Mouse (Mus musculus): ENCODE data around the gene Lexm. TPM values are rescaled to one million over a fixed set of nuclear protein-coding genes. Genes with fewer than 3 reads are reported as not detected.

The Lexm gene
- total and polyA plus RNA-seq, 2 experiments from 2014 or later = not detected

DNA sequence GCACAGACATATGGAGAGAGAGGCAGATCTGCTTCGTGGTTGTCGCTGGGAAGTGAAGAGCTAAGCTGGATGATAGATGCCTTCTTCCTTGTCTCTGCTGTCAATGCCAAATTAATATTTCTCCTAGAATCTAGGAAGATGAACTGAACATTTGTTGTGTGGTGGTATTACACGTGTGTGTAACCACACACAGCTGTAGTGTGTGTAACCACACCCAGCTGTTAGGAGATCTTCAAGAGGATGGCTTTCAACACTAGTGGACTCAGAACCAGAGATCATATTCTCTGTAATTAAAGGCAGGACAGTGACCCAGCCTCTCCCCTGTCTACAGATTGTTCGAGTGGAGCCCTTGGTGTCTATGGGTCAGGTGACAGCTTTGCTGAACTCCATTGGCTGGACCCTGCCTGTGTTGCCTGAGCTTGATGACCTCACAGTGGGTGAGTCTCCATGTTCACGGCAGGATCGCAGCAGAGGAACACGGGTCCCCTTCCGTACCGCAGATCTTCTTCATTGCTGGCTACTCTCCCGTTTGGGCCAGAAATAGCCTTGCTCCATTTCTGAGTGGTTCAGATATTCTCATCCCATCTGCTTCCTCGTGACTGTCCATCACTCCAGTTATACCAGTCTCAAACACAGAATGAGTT lies 45.8 kb downstream of the Lexm start:
- H3K4me3 ChIP-seq (ENCODE audit: low read depth, low read length) = no peak overlapping the region
- 75% methylated on average over 11 of the region's 11 CpGs for WGBS
- ATAC-seq (ENCODE audit: insufficient read depth, low read depth) (0 out of 2 replicates have a peak, but pooled peaks have one; percentile 20), DNase-seq (ENCODE audit: low spot score) (no peak)
- no peak overlapping the region for H3K9ac ChIP-seq (replicated peaks; ENCODE audit: low read depth, low read length)
- no peak overlapping the region for H3K4me2 ChIP-seq (ENCODE audit: low read depth, low read length)
- no peak for TF ChIP-seq CTCF (IDR thresholded peaks at IDR 0.05; ENCODE audit: low read depth)
- no peak for TF ChIP-seq EP300 (IDR thresholded peaks at IDR 0.05; ENCODE audit: low read depth)
- H3K27me3 ChIP-seq (ENCODE audit: control insufficient read depth, insufficient read depth, low read length) = no peaks in the 10 kb centered on the region
- H3K9me3 ChIP-seq (replicated peaks; ENCODE audit: control insufficient read depth, low read length) = no peaks in the 10 kb centered on the region
- H3K4me1 ChIP-seq (ENCODE audit: control insufficient read depth, insufficient read depth) = peaks cover 7% of the 10 kb centered on the region
- no peak overlapping the region for H3K27ac ChIP-seq (ENCODE audit: low read depth)
- H3K36me3 ChIP-seq (replicated peaks; ENCODE audit: control insufficient read depth, insufficient read depth, low read length) = peaks cover 56% of the 10 kb centered on the region

- no peak overlapping the region for H3K27ac ChIP-seq (ENCODE audit: low read depth)
- TF ChIP-seq EP300 (IDR thresholded peaks at IDR 0.05; ENCODE audit: low read depth) (no peak), CTCF (IDR thresholded peaks at IDR 0.05; ENCODE audit: low read depth) (no peak)
- no peak overlapping the region for H3K4me2 ChIP-seq (ENCODE audit: low read depth, low read length)
- no peak overlapping the region for H3K4me3 ChIP-seq (ENCODE audit: low read depth, low read length)
- DNase-seq (ENCODE audit: low spot score) = no peak
- no peak overlapping the region for H3K9ac ChIP-seq (replicated peaks; ENCODE audit: low read depth, low read length)
- H3K4me1 ChIP-seq (ENCODE audit: control insufficient read depth, insufficient read depth) = peaks cover under 1% of the 10 kb centered on the region; the same call in 1 of the 2 replicates
- H3K9me3 ChIP-seq (replicated peaks; ENCODE audit: control insufficient read depth, low read length) = no peaks in the 10 kb centered on the region
- WGBS = 97% methylated on average over 4 of the region's 4 CpGs
- H3K27me3 ChIP-seq (ENCODE audit: control insufficient read depth, insufficient read depth, low read length) = no peaks in the 10 kb centered on the region
- ATAC-seq (ENCODE audit: insufficient read depth, low read depth) = no peak
- peaks cover 62% of the 10 kb centered on the region for H3K36me3 ChIP-seq (replicated peaks; ENCODE audit: control insufficient read depth, insufficient read depth, low read length)
These were observed 47.4 kb downstream of the Lexm start for GRCm38 (mm10) chr4:106569680-106570079.

- Histone ChIP-seq H3K4me2 (ENCODE audit: low read depth, low read length) (no peak overlapping the region), H3K4me3 (ENCODE audit: low read depth, low read length) (no peak overlapping the region), H3K9me3 (replicated peaks; ENCODE audit: control insufficient read depth, low read length) (no peaks in the 10 kb centered on the region), H3K36me3 (replicated peaks; ENCODE audit: control insufficient read depth, insufficient read depth, low read length) (peaks cover 32% of the 10 kb centered on the region), H3K27ac (ENCODE audit: low read depth) (no peak overlapping the region), H3K4me1 (ENCODE audit: control insufficient read depth, insufficient read depth) (peaks cover 26% of the 10 kb centered on the region), H3K9ac (replicated peaks; ENCODE audit: low read depth, low read length) (no peak overlapping the region), H3K27me3 (ENCODE audit: control insufficient read depth, insufficient read depth, low read length) (no peaks in the 10 kb centered on the region)
- TF ChIP-seq CTCF (IDR thresholded peaks at IDR 0.05; ENCODE audit: low read depth) (no peak), EP300 (IDR thresholded peaks at IDR 0.05; ENCODE audit: low read depth) (no peak)
- ATAC-seq (ENCODE audit: insufficient read depth, low read depth) (no peak), DNase-seq (ENCODE audit: low spot score) (no peak)
- 86% methylated on average over 11 of the region's 11 CpGs for WGBS
These were observed 52.9 kb downstream of the Lexm start for GRCm38 (mm10) chr4:106564161-106564560.

DNA sequence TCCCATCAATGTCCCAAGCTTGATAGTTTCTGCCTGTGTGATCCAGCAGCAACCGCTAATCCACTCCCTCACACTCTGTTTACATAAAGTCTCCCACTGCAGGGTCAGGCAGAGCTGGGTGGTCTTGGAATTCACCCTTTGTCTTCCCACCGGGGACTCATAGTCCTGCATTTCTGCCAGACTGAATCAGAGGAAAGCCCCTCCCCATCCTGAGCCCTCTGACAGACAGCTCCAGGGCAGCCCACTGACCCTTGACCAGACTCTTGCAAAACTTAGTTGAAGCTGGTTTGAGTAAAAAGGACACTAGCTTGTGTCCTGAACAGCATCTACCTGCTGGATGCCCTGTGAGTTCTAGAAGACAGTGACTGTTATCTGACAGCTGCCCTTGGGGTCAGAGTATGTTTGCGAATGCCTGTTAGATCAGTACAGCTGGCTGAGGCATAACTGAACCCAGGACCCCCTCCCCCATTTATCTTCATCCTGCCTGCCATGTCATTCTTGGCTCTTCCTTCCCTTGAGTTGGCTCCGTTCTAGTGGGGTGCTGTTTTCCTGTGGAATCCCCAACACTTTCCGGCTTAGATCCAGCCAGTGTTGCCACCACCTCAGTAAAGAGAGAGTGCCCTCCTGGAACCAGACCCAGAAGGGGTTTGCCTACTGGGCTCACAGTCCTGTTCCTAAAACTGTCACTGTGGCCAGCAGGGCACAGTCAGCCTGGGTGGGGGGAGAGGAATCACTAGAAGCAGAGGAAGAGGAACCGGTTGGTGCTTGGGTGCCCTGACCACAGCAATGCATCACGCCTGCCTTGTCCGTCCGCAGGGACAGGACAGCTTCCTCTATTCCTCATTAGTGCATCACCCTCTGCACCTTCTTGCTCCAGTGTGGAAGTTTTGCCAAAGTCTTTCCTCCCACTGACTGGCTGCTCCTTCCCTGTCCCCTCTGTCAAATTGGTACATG lies 53.9 kb downstream of the Lexm start:
- peaks cover 30% of the 10 kb centered on the region for H3K36me3 ChIP-seq (replicated peaks; ENCODE audit: control insufficient read depth, insufficient read depth, low read length)
- peaks cover 26% of the 10 kb centered on the region for H3K4me1 ChIP-seq (ENCODE audit: control insufficient read depth, insufficient read depth)
- ATAC-seq (ENCODE audit: insufficient read depth, low read depth) (no peak), DNase-seq (ENCODE audit: low spot score) (no peak)
- no peak for TF ChIP-seq CTCF (IDR thresholded peaks at IDR 0.05; ENCODE audit: low read depth)
- TF ChIP-seq EP300 (IDR thresholded peaks at IDR 0.05; ENCODE audit: low read depth) = no peak
- no peak overlapping the region for H3K4me2 ChIP-seq (ENCODE audit: low read depth, low read length)
- no peak overlapping the region for H3K4me3 ChIP-seq (ENCODE audit: low read depth, low read length)
- no peaks in the 10 kb centered on the region for H3K27me3 ChIP-seq (ENCODE audit: control insufficient read depth, insufficient read depth, low read length)
- WGBS = 65% methylated on average over 9 of the region's 9 CpGs
- H3K9ac ChIP-seq (replicated peaks; ENCODE audit: low read depth, low read length) = no peak overlapping the region
- no peak overlapping the region for H3K27ac ChIP-seq (ENCODE audit: low read depth)
- H3K9me3 ChIP-seq (replicated peaks; ENCODE audit: control insufficient read depth, low read length) = no peaks in the 10 kb centered on the region

DNA sequence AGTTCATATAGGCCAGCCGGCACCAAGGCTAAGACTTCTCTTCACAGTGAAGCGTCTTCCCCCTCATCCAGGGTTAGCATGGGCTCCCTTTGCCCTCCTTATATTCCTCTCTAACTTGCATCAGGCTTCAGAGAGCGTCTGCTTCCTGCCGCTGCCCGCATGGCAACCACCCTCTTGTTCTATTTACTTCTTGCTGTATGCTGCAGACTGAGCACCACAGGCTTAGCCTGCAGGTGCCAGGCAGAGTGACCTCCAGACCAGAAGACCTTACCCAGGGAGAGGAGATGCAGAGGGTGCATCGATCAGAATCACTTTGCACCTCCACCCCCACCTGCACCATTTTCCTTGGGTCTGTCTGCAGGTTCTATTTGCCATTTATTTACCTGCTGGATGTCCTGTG lies 55.0 kb downstream of the Lexm start:
- DNase-seq (ENCODE audit: low spot score) (no peak), ATAC-seq (ENCODE audit: insufficient read depth, low read depth) (no peak)
- Histone ChIP-seq H3K4me1 (ENCODE audit: control insufficient read depth, insufficient read depth) (peaks cover 26% of the 10 kb centered on the region), H3K27ac (ENCODE audit: low read depth) (no peak overlapping the region), H3K36me3 (replicated peaks; ENCODE audit: control insufficient read depth, insufficient read depth, low read length) (peaks cover 22% of the 10 kb centered on the region), H3K4me2 (ENCODE audit: low read depth, low read length) (peak overlapping the region; percentile 100), H3K27me3 (ENCODE audit: control insufficient read depth, insufficient read depth, low read length) (no peaks in the 10 kb centered on the region), H3K9me3 (replicated peaks; ENCODE audit: control insufficient read depth, low read length) (no peaks in the 10 kb centered on the region), H3K4me3 (ENCODE audit: low read depth, low read length) (peak overlapping the region; percentile 88), H3K9ac (replicated peaks; ENCODE audit: low read depth, low read length) (peak overlapping the region; percentile 58; the same call in 1 of the 2 replicates)
- no peak for TF ChIP-seq EP300 (IDR thresholded peaks at IDR 0.05; ENCODE audit: low read depth)
- no peak for TF ChIP-seq CTCF (IDR thresholded peaks at IDR 0.05; ENCODE audit: low read depth)
- WGBS = 23% methylated on average over 6 of the region's 6 CpGs

Measured in heart, postnatal 0 days (tissue).